Mouse (Mus musculus) CH12.LX (cell line): ENCODE measurements around the gene Srp9. TPM values are rescaled to one million over a fixed set of nuclear protein-coding genes. Genes with fewer than 3 reads are reported as not detected.

Source experiments
- DNase-seq: peaks from one replicate; pipeline ENCODE4 v3.0.0-alpha.2; 2013; ENCODE audit errors: extremely low read depth
- H3K27ac ChIP-seq: 2 replicates; pipeline ENCODE4 v1.5.1; 2012; ENCODE audit warnings: low read depth, mild to moderate bottlenecking, control low read depth, moderate library complexity; ENCODE audit not compliant: insufficient read depth
- H3K27me3 ChIP-seq: replicated peaks from 2 replicates; pipeline ENCODE3; 2012; ENCODE audit warnings: inconsistent platforms
- H3K36me3 ChIP-seq, 2 experiments: replicated peaks in 1 of 2; 2 replicates each; pipeline versions ENCODE3 to v1.6.1; 2012; ENCODE audit warnings: inconsistent platforms in 1 of 2, low read length in 1 of 2, mild to moderate bottlenecking in 1 of 2, mixed read lengths in 1 of 2, moderate library complexity in 1 of 2; ENCODE audit not compliant: control insufficient read depth in 1 of 2, insufficient read depth in 1 of 2
- H3K4me1 ChIP-seq, 2 experiments: 2 replicates each; pipeline ENCODE4 v1.6.1; 2012; ENCODE audit warnings: inconsistent platforms in 1 of 2, moderate library complexity in 1 of 2; ENCODE audit not compliant: insufficient read depth in 2 of 2, control insufficient read depth in 1 of 2
- H3K4me2 ChIP-seq: 2 replicates; pipeline ENCODE4 v1.6.1; 2012; ENCODE audit warnings: low read depth, mild to moderate bottlenecking, control low read depth; ENCODE audit not compliant: poor library complexity, insufficient read depth, severe bottlenecking
- H3K4me3 ChIP-seq, 3 experiments: fragments of 150-350 bp in 1 of 3; sonication (generic) in 1 of 3; replicated peaks in 1 of 3; 2 replicates each; pipeline versions ENCODE3 to v1.5.1; 2011 to 2012; ENCODE audit warnings: low read depth in 2 of 3, low read length in 2 of 3, mild to moderate bottlenecking in 2 of 3, moderate library complexity in 2 of 3, control low read depth in 1 of 3, improper control_type of control experiment in 1 of 3, inconsistent platforms in 1 of 3, mixed read lengths in 1 of 3; ENCODE audit not compliant: poor library complexity in 1 of 3
- H3K79me2 ChIP-seq: replicated peaks from 2 replicates; pipeline ENCODE4 v1.6.1; 2012; ENCODE audit warnings: mild to moderate bottlenecking, moderate library complexity; ENCODE audit not compliant: control insufficient read depth, poor library complexity, insufficient read depth, severe bottlenecking; ENCODE audit errors: extremely low read depth
- H3K9ac ChIP-seq: 2 replicates; pipeline ENCODE4 v1.6.1; 2012; ENCODE audit warnings: low read depth, mild to moderate bottlenecking, control low read depth, moderate library complexity; ENCODE audit not compliant: insufficient read depth
- H3K9me3 ChIP-seq: replicated peaks from 2 replicates; pipeline ENCODE3; 2012; ENCODE audit warnings: low read length, inconsistent platforms, mixed read lengths
- BHLHE40 ChIP-seq: IDR thresholded peaks from 2 replicates; pipeline ENCODE4 v1.6.1; 2011; ENCODE audit warnings: mild to moderate bottlenecking, low read depth, low read length, improper control_type of control experiment
- CHD1 ChIP-seq: IDR thresholded peaks from 2 replicates; pipeline ENCODE4 v1.6.1; 2012; ENCODE audit warnings: low read depth, low read length, improper control_type of control experiment, inconsistent platforms
- CHD2 ChIP-seq: IDR thresholded peaks from 2 replicates; pipeline ENCODE4 v1.6.1; 2011; ENCODE audit warnings: low read length, improper control_type of control experiment
- CTCF ChIP-seq, 2 experiments: IDR thresholded peaks in 1 of 2; conservative IDR thresholded peaks in 1 of 2; 2 replicates each; pipeline ENCODE4 v1.5.1; 2011 to 2012; ENCODE audit warnings: low read depth in 2 of 2, low read length in 2 of 2, improper control_type of control experiment in 1 of 2, inconsistent platforms in 1 of 2, mild to moderate bottlenecking in 1 of 2, moderate library complexity in 1 of 2
- E2F4 ChIP-seq: IDR thresholded peaks from 2 replicates; pipeline ENCODE4 v1.6.1; 2011; ENCODE audit warnings: low read depth, low read length, improper control_type of control experiment; ENCODE audit not compliant: insufficient replicate concordance
- ELF1 ChIP-seq: IDR thresholded peaks from 2 replicates; pipeline ENCODE4 v1.6.1; 2014; ENCODE audit warnings: low read depth, mild to moderate bottlenecking, inconsistent platforms, low read length, improper control_type of control experiment
- EP300 ChIP-seq: IDR thresholded peaks from 2 replicates; pipeline ENCODE4 v1.6.1; 2011; ENCODE audit warnings: low read length, improper control_type of control experiment
- ETS1 ChIP-seq: conservative IDR thresholded peaks from 2 replicates; pipeline ENCODE4 v1.6.1; 2012; ENCODE audit warnings: low read depth, mild to moderate bottlenecking, inconsistent platforms, low read length, improper control_type of control experiment, moderate library complexity
- GABPA ChIP-seq: IDR thresholded peaks from 2 replicates; pipeline ENCODE4 v1.6.1; 2012; ENCODE audit warnings: low read depth, low read length, improper control_type of control experiment, inconsistent platforms; ENCODE audit not compliant: insufficient replicate concordance
- HCFC1 ChIP-seq: IDR thresholded peaks from 2 replicates; pipeline ENCODE4 v1.6.1; 2012; ENCODE audit warnings: low read depth, mild to moderate bottlenecking, inconsistent platforms, low read length, improper control_type of control experiment
- IRF4 ChIP-seq: IDR thresholded peaks from 2 replicates; pipeline ENCODE4 v1.6.1; 2014; ENCODE audit warnings: low read depth, mild to moderate bottlenecking, inconsistent platforms, low read length, improper control_type of control experiment
- JUN ChIP-seq: IDR thresholded peaks from 2 replicates; pipeline ENCODE4 v1.6.1; 2011; ENCODE audit warnings: low read depth, mild to moderate bottlenecking, low read length, improper control_type of control experiment, moderate library complexity; ENCODE audit not compliant: insufficient read depth
- JUND ChIP-seq: conservative IDR thresholded peaks from 2 replicates; pipeline ENCODE4 v1.6.1; 2011; ENCODE audit warnings: low read depth, low read length, improper control_type of control experiment
- KAT2A ChIP-seq: IDR thresholded peaks from 2 replicates; pipeline ENCODE4 v1.6.1; 2012; ENCODE audit warnings: low read length, improper control_type of control experiment, inconsistent platforms; ENCODE audit not compliant: insufficient replicate concordance
- MAX ChIP-seq: IDR thresholded peaks from 2 replicates; pipeline ENCODE4 v1.6.1; 2011; ENCODE audit warnings: low read length, improper control_type of control experiment
- MAZ ChIP-seq: IDR thresholded peaks from 2 replicates; pipeline ENCODE4 v1.6.1; 2012; ENCODE audit warnings: low read depth, mild to moderate bottlenecking, inconsistent platforms, low read length, improper control_type of control experiment, moderate library complexity
- MEF2A ChIP-seq: IDR thresholded peaks from 2 replicates; pipeline ENCODE4 v1.6.1; 2014; ENCODE audit warnings: low read depth, mild to moderate bottlenecking, inconsistent platforms, low read length, improper control_type of control experiment, borderline replicate concordance
- MXI1 ChIP-seq: IDR thresholded peaks from 2 replicates; pipeline ENCODE4 v1.6.1; 2011; ENCODE audit warnings: mild to moderate bottlenecking, low read depth, low read length, improper control_type of control experiment
- MYC ChIP-seq: IDR thresholded peaks from 2 replicates; pipeline ENCODE4 v1.6.1; 2011; ENCODE audit warnings: low read depth, mild to moderate bottlenecking, improper control_type of control experiment, low read length
- NELFE ChIP-seq: IDR thresholded peaks from 2 replicates; pipeline ENCODE4 v1.6.1; 2011; ENCODE audit warnings: low read depth, low read length, improper control_type of control experiment
- NRF1 ChIP-seq: IDR thresholded peaks from 2 replicates; pipeline ENCODE4 v1.6.1; 2014; ENCODE audit warnings: low read depth, mild to moderate bottlenecking, inconsistent platforms, low read length, improper control_type of control experiment, moderate library complexity
- PAX5 ChIP-seq: IDR thresholded peaks from 2 replicates; pipeline ENCODE4 v1.6.1; 2012; ENCODE audit warnings: low read length, inconsistent platforms, mixed read lengths
- POLR2A ChIP-seq: IDR thresholded peaks from 2 replicates; pipeline ENCODE4 v1.6.1; 2011; ENCODE audit warnings: low read depth, mild to moderate bottlenecking, improper control_type of control experiment, low read length
- POLR2AphosphoS2 ChIP-seq: IDR thresholded peaks from 2 replicates; pipeline ENCODE4 v1.6.1; 2011; ENCODE audit warnings: low read depth, low read length, improper control_type of control experiment
- RAD21 ChIP-seq: IDR thresholded peaks from 2 replicates; pipeline ENCODE4 v1.6.1; 2011; ENCODE audit warnings: low read depth, mild to moderate bottlenecking, low read length, improper control_type of control experiment, moderate library complexity
- RCOR1 ChIP-seq: conservative IDR thresholded peaks from 2 replicates; pipeline ENCODE4 v1.6.1; 2012; ENCODE audit warnings: low read depth, mild to moderate bottlenecking, inconsistent platforms, low read length, improper control_type of control experiment
- SIN3A ChIP-seq: IDR thresholded peaks from 2 replicates; pipeline ENCODE4 v1.6.1; 2012; ENCODE audit warnings: low read length, improper control_type of control experiment, inconsistent platforms
- SMC3 ChIP-seq: IDR thresholded peaks from 2 replicates; pipeline ENCODE4 v1.6.1; 2011; ENCODE audit warnings: low read depth, low read length, improper control_type of control experiment
- TBP ChIP-seq: conservative IDR thresholded peaks from 2 replicates; pipeline ENCODE4 v1.6.1; 2011; ENCODE audit warnings: low read depth, low read length, improper control_type of control experiment
- TCF12 ChIP-seq: IDR thresholded peaks from 2 replicates; pipeline ENCODE4 v1.6.1; 2014; ENCODE audit warnings: low read depth, mild to moderate bottlenecking, inconsistent platforms, low read length, improper control_type of control experiment
- UBTF ChIP-seq: IDR thresholded peaks from 2 replicates; pipeline ENCODE4 v1.6.1; 2012; ENCODE audit warnings: low read depth, mild to moderate bottlenecking, inconsistent platforms, low read length, improper control_type of control experiment, moderate library complexity
- USF1 ChIP-seq: IDR thresholded peaks from 2 replicates; pipeline ENCODE4 v1.6.1; 2014; ENCODE audit warnings: low read depth, mild to moderate bottlenecking, inconsistent platforms, low read length, improper control_type of control experiment
- USF2 ChIP-seq: conservative IDR thresholded peaks from 2 replicates; pipeline ENCODE4 v1.6.1; 2011; ENCODE audit warnings: low read depth, low read length, improper control_type of control experiment
- ZC3H11A ChIP-seq: IDR thresholded peaks from 2 replicates; pipeline ENCODE4 v1.6.1; 2012; ENCODE audit warnings: low read depth, mild to moderate bottlenecking, inconsistent platforms, low read length, improper control_type of control experiment
- ZKSCAN1 ChIP-seq: IDR thresholded peaks from 2 replicates; pipeline ENCODE4 v1.6.1; 2012; ENCODE audit warnings: low read depth, inconsistent platforms, low read length, improper control_type of control experiment, borderline replicate concordance
- ZMIZ1 ChIP-seq: IDR thresholded peaks from 2 replicates; pipeline ENCODE4 v1.6.1; 2012; ENCODE audit warnings: low read depth, mild to moderate bottlenecking, inconsistent platforms, low read length, improper control_type of control experiment
- ZNF384 ChIP-seq: IDR thresholded peaks from 2 replicates; pipeline ENCODE4 v1.6.1; 2012; ENCODE audit warnings: low read depth, low read length, improper control_type of control experiment, inconsistent platforms
- dilution Hi-C: fragments of 300-500 bp; cut with MboI; formaldehyde crosslinking; loops from 2 replicates; pipeline ENCODE4 v1.14.3; 2020; ENCODE audit warnings: low sequenced_read_pairs; ENCODE audit not compliant: extremely low pct_unique_long_range_greater_than_20kb, extremely low pct_ligation_motif_present
- in situ Hi-C: fragments of 300-500 bp; cut with MboI; formaldehyde crosslinking; loops from 3 replicates; pipeline ENCODE4 v1.14.3; 2019; ENCODE audit warnings: low sequenced_read_pairs, low pct_ligation_motif_present, low pct_unique_long_range_greater_than_20kb, mixed read lengths
- polyA plus RNA-seq: library from polyadenylated mRNA; unstranded; fragments of >175 nt; gene quantifications from 2 replicates; pipeline ENCODE4 v1.2.1, GENCODE M21; 2012; ENCODE audit warnings: low read depth; ENCODE audit not compliant: insufficient read length
- total RNA-seq, 2 experiments: library from RNA; depleted of rRNA; stranded (reverse); fragments of 300-350 nt in 1 of 2; fragments of >200 nt in 1 of 2; gene quantifications; 2 replicates each; pipeline ENCODE4 v1.2.3; 2012 to 2014

Gene Srp9
- total and polyA plus RNA-seq, 3 experiments = 135 to 221 (median 138) TPM

GRCm38 (mm10) chr1:182124924-182125368, 409 bp downstream of the Srp9 start:
- Histone ChIP-seq H3K4me3 (peak overlapping the region; percentile 57 to 89 (median 80)), H3K36me3 (peaks cover 28 to 41% of the 10 kb centered on the region in 2 experiments), H3K79me2 (peaks cover 44% of the 10 kb centered on the region), H3K4me1 (peaks cover 16 to 50% of the 10 kb centered on the region in 2 experiments), H3K9ac (peak overlapping the region; percentile 92), H3K27me3 (no peaks in the 10 kb centered on the region), H3K4me2 (peak overlapping the region; percentile 98; the same call in 1 of the 2 replicates), H3K27ac (peak overlapping the region; percentile 62), H3K9me3 (no peaks in the 10 kb centered on the region)
- in situ Hi-C loops = loop anchor here (25.0 kb wide), 1 partner anchor 212 kb away; the partner anchor contains the start of gene Fbxo28
- dilution Hi-C loops = no loop called here
- peak; percentile 96 for DNase-seq
- TF ChIP-seq USF1 (no peak), CHD1 (no peak), CHD2 (no peak), ETS1 (no peak), ZNF384 (no peak), ELF1 (peak; percentile 78), ZMIZ1 (peak; percentile 34; the same call in 1 of the 2 replicates), MAX (no peak), ZKSCAN1 (no peak), MEF2A (peak; percentile 50; the same call in 1 of the 2 replicates), EP300 (no peak), UBTF (peak; percentile 65; the same call in 1 of the 2 replicates), JUN (no peak), MXI1 (no peak; the same call in 1 of the 2 replicates), KAT2A (0 out of 2 replicates have a peak, but pooled peaks have one; percentile 43), MYC (no peak; the same call in 1 of the 2 replicates), JUND (no peak), E2F4 (no peak), PAX5 (no peak), MAZ (no peak), RAD21 (no peak), CTCF (conservative IDR thresholded peaks at IDR 0.05 in 1 of 2, IDR thresholded peaks at IDR 0.05 in 1 of 2; ENCODE audit: low read depth in 2 of 2, low read length in 2 of 2) (no peak), TCF12 (no peak), SIN3A (no peak; the same call in 1 of the 2 replicates), POLR2AphosphoS2 (0 out of 2 replicates have a peak, but pooled peaks have one; percentile 43), POLR2A (peak; percentile 67), IRF4 (peak; percentile 37; the same call in 1 of the 2 replicates), RCOR1 (no peak), USF2 (no peak), SMC3 (no peak), NELFE (peak; percentile 45; the same call in 1 of the 2 replicates), HCFC1 (peak; percentile 82), TBP (peak; percentile 75), NRF1 (no peak), BHLHE40 (no peak), ZC3H11A (no peak), GABPA (no peak)
